Mouse (Mus musculus): ENCODE measurements at regions not wholly inside any gene's neighbourhood (a gene's known extent, or its start where the extent isn't known, plus 50 kb on each side); places are given as distances from the start of the nearest gene placed in this dataset.

DNA sequence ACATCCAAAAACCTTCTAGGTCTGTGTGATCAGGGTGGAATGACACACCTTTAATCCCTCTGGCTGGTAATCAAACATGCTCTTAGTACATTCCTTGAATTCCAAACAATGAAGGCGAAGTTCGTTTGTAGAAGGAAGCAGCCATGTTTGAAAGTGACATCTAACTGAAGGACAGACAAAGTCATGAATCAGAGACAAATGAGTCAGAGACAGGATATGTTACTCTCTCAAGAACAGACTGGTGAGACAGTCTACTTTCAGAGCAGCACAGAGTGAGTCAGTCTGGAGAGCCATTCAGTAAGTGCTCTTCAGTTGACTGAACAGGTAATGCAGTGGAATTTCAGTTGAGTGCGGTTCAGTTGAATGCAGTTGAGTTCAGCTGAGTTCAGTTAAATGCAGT is 150.4 kb downstream of the Cpe start:
- no peak for TF ChIP-seq POLR2A (IDR thresholded peaks at IDR 0.05; ENCODE audit: borderline replicate concordance, extremely low read depth, insufficient read depth, insufficient read length, poor library complexity, severe bottlenecking)
- no peak for TF ChIP-seq CTCF (IDR thresholded peaks at IDR 0.05; ENCODE audit: borderline replicate concordance, extremely low read depth, insufficient read depth, insufficient read length)
